Mouse (Mus musculus) midbrain, embryonic 14.5 days (tissue): ENCODE measurements around the gene Gcsh. TPM values are rescaled to one million over a fixed set of nuclear protein-coding genes. Genes with fewer than 3 reads are reported as not detected.

Experiments used
- ATAC-seq: fragments of 200-750 bp; cut with Nextera tagmentation; 2 replicates; pipeline ENCODE4 v1.8.0; 2017; ENCODE audit warnings: moderate number of reproducible peaks, moderate library complexity; ENCODE audit not compliant: low FRiP score, low TSS enrichment
- DNase-seq: peaks from one replicate; pipeline ENCODE4 v3.0.0-alpha.2; 2015
- H3K27ac ChIP-seq: fragments of 300-500 bp; sonication (generic); replicated peaks from 2 replicates; pipeline ENCODE4 v1.5.1; 2014; ENCODE audit warnings: mild to moderate bottlenecking, low read depth, low read length, moderate library complexity
- H3K27me3 ChIP-seq: fragments of 300-500 bp; sonication (generic); 2 replicates; pipeline ENCODE4 v1.6.1; 2014; ENCODE audit warnings: low read length, control low read depth, mixed read lengths; ENCODE audit not compliant: control insufficient read depth, insufficient read depth
- H3K36me3 ChIP-seq: fragments of 300-500 bp; sonication (generic); 2 replicates; pipeline ENCODE4 v1.6.1; 2014; ENCODE audit warnings: low read length, control low read depth; ENCODE audit not compliant: control insufficient read depth, insufficient read depth
- H3K4me1 ChIP-seq: fragments of 300-500 bp; sonication (generic); 2 replicates; pipeline ENCODE4 v1.6.1; 2014; ENCODE audit warnings: mild to moderate bottlenecking, antibody characterized with exemption, low read length, control low read depth; ENCODE audit not compliant: control insufficient read depth, insufficient read depth
- H3K4me2 ChIP-seq: fragments of 300-500 bp; sonication (generic); 2 replicates; pipeline ENCODE4 v1.6.1; 2014; ENCODE audit warnings: mild to moderate bottlenecking, low read length, moderate library complexity
- H3K4me3 ChIP-seq: fragments of 300-500 bp; sonication (generic); replicated peaks from 2 replicates; pipeline ENCODE4 v1.5.1; 2014; ENCODE audit warnings: low read depth, low read length
- H3K9ac ChIP-seq: fragments of 300-500 bp; sonication (generic); replicated peaks from 2 replicates; pipeline ENCODE4 v1.6.1; 2014; ENCODE audit warnings: mild to moderate bottlenecking, low read length, moderate library complexity
- H3K9me3 ChIP-seq: fragments of 300-500 bp; sonication (generic); 2 replicates; pipeline ENCODE4 v1.6.1; 2016; ENCODE audit warnings: low read length, control low read depth, mixed read lengths; ENCODE audit not compliant: control insufficient read depth
- WGBS: fragments of 180-500 bp; shearing (Covaris S2); extraction: QIAGEN DNeasy Blood & Tissue Kit; methylation state at CpG from one replicate; pipeline ENCODE4 v1.1.7; 2014; 5-methylcytosine and 5-hydroxymethylcytosine counted together
- polyA plus RNA-seq: library from polyadenylated mRNA; unstranded; fragments of >200 nt; fragmentation: Nextera tagmentation; extraction: Ambion mirVana; gene quantifications from 2 replicates; pipeline ENCODE4 v1.2.1, GENCODE M21; 2014

Gcsh gene
- polyA plus RNA-seq, 1 experiment from 2014 or later, result 87.5 TPM

GRCm38 (mm10) chr8:116991241-116991640, 2.1 kb downstream of the Gcsh start:
- 82% methylated on average over 8 of the region's 8 CpGs for whole genome bisulfite sequencing
- 0 out of 2 replicates have a peak, but pooled peaks cover 7% of the 10 kb centered on the region for H3K36me3 ChIP-seq
- H3K4me3 ChIP-seq, result no peak overlapping the region

GRCm38 (mm10) chr8:116989842-116990241, 3.5 kb downstream of the Gcsh start:
- no peak overlapping the region for H3K4me3 ChIP-seq
- H3K27ac ChIP-seq, result no peak overlapping the region
- DNase-seq, result no peak
- H3K4me2 ChIP-seq, result no peak overlapping the region
- no peaks in the 10 kb centered on the region for H3K27me3 ChIP-seq
- no peaks in the 10 kb centered on the region for H3K9me3 ChIP-seq
- over 99% methylated on average over 3 of the region's 3 CpGs for WGBS
- 0 out of 2 replicates have a peak, but pooled peaks cover 7% of the 10 kb centered on the region for H3K36me3 ChIP-seq
- ATAC-seq, result no peak
- no peak overlapping the region for H3K9ac ChIP-seq
- peaks cover 7% of the 10 kb centered on the region; the same call in 1 of the 2 replicates for H3K4me1 ChIP-seq

More at GRCm38 (mm10) chr8:116991241-116991640, 2.1 kb downstream of the Gcsh start:
- Histone ChIP-seq H3K27me3 (no peaks in the 10 kb centered on the region), H3K4me1 (peaks cover 7% of the 10 kb centered on the region; the same call in 1 of the 2 replicates), H3K9ac (no peak overlapping the region), H3K4me2 (no peak overlapping the region), H3K27ac (no peak overlapping the region), H3K9me3 (no peaks in the 10 kb centered on the region)
- DNase-seq, result no peak
- ATAC-seq, result no peak

- 12% methylated on average over 4 of the region's 4 CpGs for WGBS
- no peak overlapping the region for H3K27ac ChIP-seq
These were observed 13.2 kb downstream of the Gcsh start for GRCm38 (mm10) chr8:116980117-116980516.

GRCm38 (mm10) chr8:116978631-116979256, 14.6 kb downstream of the Gcsh start, which contains the start of gene 1700030J22Rik:
Gene 1700030J22Rik (minus strand): TSS chr8:116978959.
- peak within 1 kb of the TSS; percentile 50; the same call in 1 of the 2 replicates for H3K9ac ChIP-seq

More at GRCm38 (mm10) chr8:116980117-116980516, 13.2 kb downstream of the Gcsh start:
- no peaks in the 10 kb centered on the region for H3K27me3 ChIP-seq
- no peak overlapping the region for H3K4me2 ChIP-seq
- H3K36me3 ChIP-seq, result peaks cover 8% of the 10 kb centered on the region
- H3K9ac ChIP-seq, result no peak overlapping the region
- H3K4me1 ChIP-seq, result peaks cover 7% of the 10 kb centered on the region
- no peaks in the 10 kb centered on the region for H3K9me3 ChIP-seq
- H3K4me3 ChIP-seq, result no peak overlapping the region
- DNase-seq (peak; percentile 87), ATAC-seq (no peak)

GRCm38 (mm10) chr8:116978052-116978451, 15.3 kb downstream of the Gcsh start:
- 33% methylated on average over 8 of the region's 8 CpGs for WGBS
- DNase-seq (no peak), ATAC-seq (no peak)
- Histone ChIP-seq H3K4me1 (peaks cover 7% of the 10 kb centered on the region), H3K4me2 (peak overlapping the region; percentile 77), H3K27me3 (no peaks in the 10 kb centered on the region), H3K4me3 (peak overlapping the region; percentile 77), H3K9ac (peak overlapping the region; percentile 50; the same call in 1 of the 2 replicates), H3K36me3 (peaks cover 3% of the 10 kb centered on the region; the same call in 1 of the 2 replicates), H3K27ac (peak overlapping the region; percentile 52; the same call in 1 of the 2 replicates), H3K9me3 (no peaks in the 10 kb centered on the region)

More at GRCm38 (mm10) chr8:116978631-116979256, 14.6 kb downstream of the Gcsh start, which contains the start of gene 1700030J22Rik:
- Histone ChIP-seq H3K4me3 (peak within 1 kb of the TSS; percentile 77), H3K36me3 (peaks cover 8% of the 10 kb centered on the region), H3K9me3 (no peaks in the 10 kb centered on the region), H3K27me3 (no peaks in the 10 kb centered on the region), H3K4me2 (peak within 1 kb of the TSS; percentile 77), H3K4me1 (peaks cover 7% of the 10 kb centered on the region), H3K27ac (peak within 1 kb of the TSS; percentile 52)
- DNase-seq (peak; percentile 100), ATAC-seq (peak; percentile 98)
- WGBS, result under 1% methylated on average over 46 of the region's 46 CpGs

- 73% methylated on average over 5 of the region's 5 CpGs for WGBS
- H3K27me3 ChIP-seq, result no peaks in the 10 kb centered on the region
- no peak overlapping the region for H3K4me3 ChIP-seq
- 0 out of 2 replicates have a peak, but pooled peaks cover 8% of the 10 kb centered on the region for H3K36me3 ChIP-seq
- H3K4me2 ChIP-seq, result no peak overlapping the region
- no peak overlapping the region for H3K27ac ChIP-seq
- ATAC-seq, result no peak
- peaks cover 7% of the 10 kb centered on the region for H3K4me1 ChIP-seq
- no peaks in the 10 kb centered on the region for H3K9me3 ChIP-seq
- no peak overlapping the region for H3K9ac ChIP-seq
- no peak for DNase-seq
These were observed 17.7 kb downstream of the Gcsh start for GRCm38 (mm10) chr8:116975606-116976005.

GRCm38 (mm10) chr8:116975066-116975465, 18.3 kb downstream of the Gcsh start:
- Histone ChIP-seq H3K9ac (no peak overlapping the region; the same call in 1 of the 2 replicates), H3K4me2 (no peak overlapping the region), H3K4me3 (no peak overlapping the region), H3K27ac (no peak overlapping the region), H3K36me3 (0 out of 2 replicates have a peak, but pooled peaks cover 8% of the 10 kb centered on the region), H3K9me3 (no peaks in the 10 kb centered on the region), H3K27me3 (no peaks in the 10 kb centered on the region), H3K4me1 (peaks cover 7% of the 10 kb centered on the region)
- no peak for ATAC-seq
- no peak for DNase-seq
- 32% methylated on average over 5 of the region's 5 CpGs for WGBS

- Histone ChIP-seq H3K4me1 (no peaks in the 10 kb centered on the region), H3K4me2 (no peak overlapping the region), H3K27ac (no peak overlapping the region), H3K9ac (no peak overlapping the region), H3K36me3 (0 out of 2 replicates have a peak, but pooled peaks cover 8% of the 10 kb centered on the region), H3K4me3 (no peak overlapping the region), H3K27me3 (no peaks in the 10 kb centered on the region), H3K9me3 (no peaks in the 10 kb centered on the region)
- WGBS, result 85% methylated on average over 6 of the region's 6 CpGs
- no peak for ATAC-seq
- no peak for DNase-seq
These were observed 23.8 kb downstream of the Gcsh start for GRCm38 (mm10) chr8:116969531-116969930.
